Mouse (Mus musculus) right cerebral cortex, postnatal 36 days (tissue): ENCODE measurements at regions not wholly inside any gene's neighbourhood (a gene's known extent, or its start where the extent isn't known, plus 50 kb on each side); places are given as distances from the start of the nearest gene placed in this dataset.

ENCODE experiments used
- DNase-seq, 2 experiments: peaks; one replicate each; pipeline ENCODE4 v3.0.0; 2022; ENCODE audit warnings: low spot score in 2 of 2, mixed read lengths in 1 of 2

GRCm38 (mm10) chr19:14795910-14796309, 198.1 kb upstream of the Tle4 start:
- DNase-seq, result no peak

GRCm38 (mm10) chr19:14789992-14790391, 192.1 kb upstream of the Tle4 start:
- DNase-seq, result no peak

GRCm38 (mm10) chr19:14788630-14789029, 190.8 kb upstream of the Tle4 start:
- DNase-seq, result no peak

GRCm38 (mm10) chr19:14786868-14787267, 189.0 kb upstream of the Tle4 start:
- no peak for DNase-seq

- DNase-seq, result no peak
Measured at GRCm38 (mm10) chr19:14785661-14786060, 187.8 kb upstream of the Tle4 start.

GRCm38 (mm10) chr19:14777709-14778108, 179.9 kb upstream of the Tle4 start:
- DNase-seq, result no peak

- peak; percentile 5 to 18 for DNase-seq
Measured at GRCm38 (mm10) chr19:14777198-14777597, 179.3 kb upstream of the Tle4 start.

- DNase-seq, result no peak
Measured at GRCm38 (mm10) chr19:14776791-14777190, 178.9 kb upstream of the Tle4 start.

- no peak for DNase-seq
Measured at GRCm38 (mm10) chr19:14772794-14773193, 174.9 kb upstream of the Tle4 start.

GRCm38 (mm10) chr19:14752646-14753045, 154.8 kb upstream of the Tle4 start:
- DNase-seq, result no peak

GRCm38 (mm10) chr19:14742361-14742760, 144.5 kb upstream of the Tle4 start:
- no peak for DNase-seq

- DNase-seq, result no peak
Measured at GRCm38 (mm10) chr19:14740936-14741335, 143.1 kb upstream of the Tle4 start.

GRCm38 (mm10) chr19:14740139-14740538, 142.3 kb upstream of the Tle4 start:
- no peak for DNase-seq

GRCm38 (mm10) chr19:14736514-14736913, 138.7 kb upstream of the Tle4 start:
- no peak for DNase-seq

GRCm38 (mm10) chr19:14725329-14725728, 127.5 kb upstream of the Tle4 start:
- no peak for DNase-seq

- no peak for DNase-seq
Measured at GRCm38 (mm10) chr19:14724637-14725036, 126.8 kb upstream of the Tle4 start.

GRCm38 (mm10) chr19:14705791-14706190, 107.9 kb upstream of the Tle4 start:
- no peak for DNase-seq

GRCm38 (mm10) chr19:14701116-14701515, 103.3 kb upstream of the Tle4 start:
- DNase-seq, result no peak

- no peak for DNase-seq
Measured at GRCm38 (mm10) chr19:14695369-14695768, 97.5 kb upstream of the Tle4 start.

- DNase-seq, result no peak
Measured at GRCm38 (mm10) chr19:14692183-14692582, 94.3 kb upstream of the Tle4 start.

GRCm38 (mm10) chr19:14685628-14686027, 87.8 kb upstream of the Tle4 start:
- DNase-seq, result no peak

GRCm38 (mm10) chr19:14684669-14685068, 86.8 kb upstream of the Tle4 start:
- DNase-seq, result no peak

- peak in 1 of 2 experiments; percentile 2 for DNase-seq
Measured at GRCm38 (mm10) chr19:14681306-14681705, 83.5 kb upstream of the Tle4 start.

- no peak for DNase-seq
Measured at GRCm38 (mm10) chr19:14679776-14680175, 81.9 kb upstream of the Tle4 start.

GRCm38 (mm10) chr19:14678584-14678983, 80.7 kb upstream of the Tle4 start:
- DNase-seq, result no peak
